Mouse (Mus musculus): ENCODE results near the gene Comt. TPM values are rescaled to one million over a fixed set of nuclear protein-coding genes. Genes with fewer than 3 reads are reported as not detected.

Gene Comt
- total RNA-seq, 4 experiments from 2014 or later, result 36.7 to 39.9 (median 38.5) TPM

DNA sequence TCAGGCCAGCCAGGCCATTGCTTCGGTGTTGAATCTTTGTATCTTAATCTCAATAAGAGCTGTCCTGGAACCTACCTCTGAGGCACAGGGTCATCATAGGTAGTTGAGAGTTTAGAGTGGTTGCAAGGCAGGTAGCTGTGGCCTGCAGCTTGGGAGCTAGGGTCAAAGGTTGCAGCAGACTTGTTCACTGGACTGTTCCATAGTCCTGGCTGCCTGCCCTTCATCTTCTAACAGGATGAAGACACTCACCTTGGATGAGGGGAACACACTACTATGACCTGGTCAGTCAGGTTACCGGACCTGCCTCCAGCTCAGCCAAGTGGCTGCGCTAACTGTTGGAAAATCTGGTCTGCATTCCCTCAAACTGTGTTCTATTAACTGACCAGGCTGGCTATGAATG lies 35.5 kb downstream of the Comt start:
- no peak for DNase-seq (ENCODE audit: low spot score in 2 of 2)

DNA sequence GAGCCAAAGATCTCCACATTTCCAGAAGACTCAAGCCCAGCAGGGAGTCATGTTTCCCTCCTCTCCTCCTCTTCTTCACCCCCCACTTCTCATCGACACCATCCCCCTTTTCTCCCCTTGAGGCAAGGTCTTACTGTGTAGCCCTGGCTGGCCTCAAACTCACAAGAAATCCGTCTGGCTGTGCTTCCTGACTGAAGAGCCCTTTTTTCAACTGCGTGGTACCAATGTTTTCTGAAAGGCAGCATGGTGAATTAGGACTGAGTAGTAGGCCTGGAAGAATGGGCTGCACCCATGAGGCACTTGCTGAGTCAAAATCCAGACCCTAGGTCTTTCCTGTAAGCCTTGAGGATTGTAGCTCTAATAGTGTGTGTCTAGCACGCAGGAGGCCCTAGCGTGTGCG lies 36.3 kb downstream of the Comt start:
- DNase-seq (ENCODE audit: low spot score in 2 of 2), result no peak

DNA sequence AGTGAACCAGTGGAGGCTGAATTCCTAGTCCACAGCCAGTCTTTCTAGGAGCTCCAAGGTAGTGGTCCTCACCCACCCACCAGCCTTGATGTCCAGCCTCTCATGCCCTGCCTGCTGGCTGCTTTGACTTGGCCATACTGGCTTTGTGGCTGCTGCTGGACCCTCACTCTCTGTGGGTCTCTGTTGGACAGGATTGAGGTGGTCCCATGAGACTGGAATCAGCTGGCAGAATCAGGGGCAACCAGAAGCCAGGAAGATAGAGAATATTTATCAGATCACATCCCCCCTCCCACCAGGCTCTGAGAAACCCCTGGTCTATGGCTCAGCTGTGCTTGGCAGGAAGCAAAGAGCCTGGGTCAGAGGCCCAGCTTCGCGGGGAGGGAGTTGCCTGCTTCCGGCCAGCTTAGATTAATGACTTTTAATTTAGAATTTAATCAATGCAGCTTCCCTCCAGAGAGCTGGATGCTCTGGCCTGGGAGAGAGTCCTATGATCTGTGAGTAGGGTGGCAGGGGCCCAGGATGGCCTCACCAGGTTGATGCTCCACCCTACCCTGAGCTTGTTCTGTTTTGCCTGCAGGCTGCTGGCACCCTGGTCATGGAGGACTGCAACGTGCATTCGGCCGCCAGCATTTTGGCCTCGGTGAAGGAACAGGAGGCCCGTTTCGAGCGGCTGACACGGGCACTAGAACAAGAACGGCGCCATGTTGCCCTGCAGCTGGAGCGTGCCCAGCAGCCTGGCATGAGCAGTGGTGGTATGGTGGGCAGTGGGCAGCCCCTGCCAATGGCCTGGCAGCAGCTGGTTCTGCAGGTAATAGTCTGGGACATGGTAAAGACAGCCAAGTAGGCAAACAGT lies 37.8 kb downstream of the Comt start:
- DNase-seq (ENCODE audit: low spot score in 2 of 2), result no peak

DNA sequence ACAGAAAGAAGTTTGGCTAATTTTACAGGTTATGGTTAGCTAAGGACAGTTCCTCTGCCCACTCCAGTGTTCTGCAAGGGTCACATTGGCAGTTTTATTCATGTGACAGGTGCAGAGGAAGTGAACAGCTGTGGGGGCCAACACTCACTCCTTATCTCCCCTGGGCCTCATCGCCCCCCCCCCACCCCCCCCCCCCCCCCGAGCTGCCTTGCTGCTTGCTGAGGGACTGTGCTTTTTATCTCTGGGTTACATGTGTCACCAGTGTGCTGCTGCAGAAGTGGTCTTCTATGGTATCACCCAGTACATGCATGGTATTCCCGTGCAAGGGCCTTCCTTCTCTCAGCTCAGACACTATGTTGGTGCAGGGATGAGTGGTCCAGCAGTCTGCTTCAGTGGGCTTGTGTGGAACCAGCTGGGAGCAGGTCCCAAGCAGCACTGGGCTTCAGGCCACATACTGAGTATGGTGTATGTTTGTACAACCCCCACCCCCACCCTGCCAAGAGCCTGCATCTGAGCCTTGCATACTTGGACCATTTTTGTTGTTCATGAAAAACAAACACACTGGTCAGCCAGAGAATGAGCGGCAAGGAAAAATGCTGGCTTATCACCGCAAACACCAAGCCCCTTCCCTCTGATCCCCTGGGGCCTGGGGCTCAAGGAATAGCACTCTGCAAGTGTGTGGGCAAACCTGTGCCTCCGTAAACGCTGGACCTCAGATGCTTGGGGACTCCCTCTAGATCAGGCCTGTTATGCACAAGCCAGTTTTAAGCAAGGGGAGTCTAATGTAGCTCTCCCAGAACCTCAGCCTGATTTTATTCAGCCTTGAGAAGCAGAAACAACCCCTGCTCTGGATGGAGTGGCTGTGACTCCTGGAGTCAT lies 38.7 kb downstream of the Comt start:
- no peak for DNase-seq (ENCODE audit: low spot score in 2 of 2)

DNA sequence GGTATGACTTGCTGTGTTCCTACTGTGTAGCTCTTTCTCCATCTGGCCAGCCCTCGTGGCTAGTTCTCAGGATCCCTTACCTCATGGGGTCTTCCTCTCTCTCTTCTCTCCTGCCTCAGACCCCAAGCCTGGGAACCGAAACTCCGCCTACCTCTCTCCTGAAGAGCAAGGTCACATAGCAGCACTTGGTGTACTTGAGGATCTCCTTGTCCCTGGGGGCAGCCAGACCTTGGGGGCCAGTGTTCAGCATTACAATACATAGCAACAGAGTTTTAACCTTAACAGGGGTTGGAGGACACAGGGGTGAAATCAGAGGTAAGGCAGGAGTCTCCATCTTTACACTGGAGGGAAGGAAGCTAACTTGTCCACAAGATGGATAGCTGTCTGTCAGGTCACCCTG lies 39.7 kb downstream of the Comt start:
- no peak for DNase-seq (ENCODE audit: low spot score in 2 of 2)

DNA sequence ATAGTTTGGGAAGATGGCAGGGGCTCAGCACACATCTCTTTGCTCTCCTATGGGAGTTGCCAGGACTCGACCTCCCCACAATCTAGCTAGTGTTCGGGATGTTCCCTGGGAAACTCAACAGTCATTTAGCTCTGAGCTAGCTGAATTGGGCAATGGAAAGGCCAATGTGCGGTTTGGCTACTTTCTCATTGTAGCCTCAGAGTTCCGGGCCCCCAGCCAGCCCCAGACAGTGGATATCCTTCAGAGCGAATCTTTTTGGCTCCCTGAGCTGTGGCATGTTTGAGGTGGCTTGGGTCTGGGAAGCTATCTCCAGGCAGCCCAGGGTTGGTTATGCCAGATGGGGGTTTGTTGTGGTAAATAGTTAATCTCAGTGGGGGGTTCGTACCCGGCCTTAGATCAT lies 40.2 kb downstream of the Comt start:
- peak in 1 of 2 experiments; percentile 59 for DNase-seq (ENCODE audit: low spot score in 2 of 2)

DNA sequence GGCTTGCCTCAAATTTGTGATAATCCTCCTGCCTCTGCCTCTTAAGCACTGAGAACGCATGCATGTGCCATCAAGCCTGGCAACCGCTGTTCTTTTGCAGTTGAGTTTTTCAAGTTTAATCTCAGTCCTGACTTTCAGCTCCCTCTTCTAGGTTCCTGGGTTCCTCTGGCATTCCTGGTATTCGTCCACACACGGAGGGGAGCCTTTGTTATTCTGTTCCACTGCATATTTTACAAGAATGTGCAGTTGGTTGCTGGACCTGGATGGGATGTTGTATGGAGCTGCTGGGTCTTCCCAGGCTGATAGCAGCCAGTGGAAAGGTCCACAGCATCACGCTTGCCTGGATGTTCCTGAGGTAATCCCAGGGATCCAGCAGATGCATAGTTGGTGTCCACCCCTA lies 41.2 kb downstream of the Comt start:
- DNase-seq (ENCODE audit: low spot score in 2 of 2), result no peak

DNA sequence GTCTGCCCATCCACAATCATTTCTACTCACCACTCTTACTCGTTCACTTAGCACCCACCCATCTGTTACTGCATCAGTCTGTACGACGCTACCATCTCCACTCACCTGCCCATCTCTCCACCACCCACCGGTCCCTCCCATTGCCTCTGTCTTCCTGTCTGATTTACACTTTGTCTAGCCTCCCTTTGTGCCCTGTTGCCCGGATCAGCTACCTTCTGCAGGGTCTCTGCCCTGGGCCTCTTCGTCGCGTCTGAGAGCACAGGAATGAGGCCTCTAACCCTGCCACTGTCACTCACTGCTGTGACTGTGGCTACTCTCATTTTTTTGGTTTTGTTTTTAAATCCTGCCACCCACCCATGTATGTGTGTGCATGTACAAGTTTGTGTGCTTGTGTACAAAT lies 42.0 kb downstream of the Comt start:
- no peak for DNase-seq (ENCODE audit: low spot score in 2 of 2)

DNA sequence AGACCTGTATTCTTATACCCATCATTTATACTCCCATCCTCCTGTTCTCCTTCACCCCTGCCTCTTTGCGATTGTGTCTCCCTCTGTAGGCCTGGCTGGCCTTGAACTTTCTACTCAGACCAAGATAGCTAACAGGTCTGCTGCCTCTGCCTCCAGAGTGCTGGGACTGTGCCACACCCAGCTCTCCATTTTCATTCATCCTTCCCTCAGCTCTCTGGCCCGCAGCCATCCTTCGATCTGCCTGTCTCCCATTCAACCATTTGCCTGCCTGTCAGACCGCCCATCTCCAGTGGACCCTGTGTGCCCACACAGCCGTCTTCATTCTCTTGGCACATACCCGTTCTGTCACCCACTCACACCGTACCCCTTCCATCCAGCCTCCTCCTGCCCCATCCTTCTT lies 42.4 kb downstream of the Comt start:
- DNase-seq (ENCODE audit: low spot score in 2 of 2), result no peak

DNA sequence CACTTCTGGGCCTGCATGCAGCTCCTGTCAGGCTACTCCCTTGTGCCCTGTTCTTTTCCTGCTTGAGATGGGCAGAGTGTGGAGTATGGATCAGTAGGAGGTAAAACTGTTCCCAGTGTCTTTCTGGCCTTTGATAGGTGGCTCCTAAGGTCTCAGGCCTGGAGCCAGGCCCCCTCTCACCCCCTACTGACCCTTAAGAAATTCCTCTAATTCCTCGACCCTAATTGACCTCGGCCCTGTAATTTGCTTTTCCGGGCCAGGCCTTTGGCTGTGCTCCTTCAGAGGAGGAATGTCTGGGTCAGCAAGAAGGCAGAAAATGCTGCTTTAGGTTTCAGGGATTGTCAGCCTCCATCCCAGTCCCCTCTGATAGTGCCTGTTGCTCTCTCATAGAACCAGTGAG lies 42.9 kb downstream of the Comt start:
- no peak for DNase-seq (ENCODE audit: low spot score in 2 of 2)

DNA sequence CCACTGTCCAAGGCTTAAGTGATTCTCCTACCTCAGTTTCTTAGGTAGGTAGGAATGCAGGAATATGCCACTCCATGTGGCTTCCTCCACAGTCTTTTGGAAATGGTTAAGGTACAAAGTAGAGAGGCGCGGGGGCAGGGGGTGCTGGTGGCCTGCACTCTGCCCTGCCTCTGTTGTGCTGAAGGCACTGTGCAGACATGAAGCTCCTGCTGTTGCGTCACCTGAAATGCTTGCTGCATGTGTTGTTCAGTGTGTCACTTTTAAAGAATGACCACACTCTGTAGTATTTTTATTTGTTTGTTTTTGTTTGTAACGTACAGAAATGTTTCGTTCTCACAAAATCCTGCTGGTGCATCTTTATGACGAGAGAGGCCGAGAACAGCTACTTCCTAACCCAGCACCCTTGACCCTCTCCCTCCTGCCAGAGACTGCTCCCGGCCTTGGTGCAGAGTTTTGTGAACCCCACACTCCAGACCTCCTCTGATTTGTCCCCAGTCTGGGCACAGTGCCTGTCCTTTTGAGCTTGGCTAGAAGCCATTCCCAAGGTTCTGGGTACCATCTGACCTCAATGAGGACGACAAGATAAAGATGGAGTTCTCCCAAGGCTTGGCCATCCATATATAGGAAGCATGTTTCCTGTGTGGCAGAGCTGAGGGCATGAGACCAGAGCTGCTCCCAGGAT lies 43.5 kb downstream of the Comt start:
- DNase-seq (ENCODE audit: low spot score in 2 of 2), result no peak

DNA sequence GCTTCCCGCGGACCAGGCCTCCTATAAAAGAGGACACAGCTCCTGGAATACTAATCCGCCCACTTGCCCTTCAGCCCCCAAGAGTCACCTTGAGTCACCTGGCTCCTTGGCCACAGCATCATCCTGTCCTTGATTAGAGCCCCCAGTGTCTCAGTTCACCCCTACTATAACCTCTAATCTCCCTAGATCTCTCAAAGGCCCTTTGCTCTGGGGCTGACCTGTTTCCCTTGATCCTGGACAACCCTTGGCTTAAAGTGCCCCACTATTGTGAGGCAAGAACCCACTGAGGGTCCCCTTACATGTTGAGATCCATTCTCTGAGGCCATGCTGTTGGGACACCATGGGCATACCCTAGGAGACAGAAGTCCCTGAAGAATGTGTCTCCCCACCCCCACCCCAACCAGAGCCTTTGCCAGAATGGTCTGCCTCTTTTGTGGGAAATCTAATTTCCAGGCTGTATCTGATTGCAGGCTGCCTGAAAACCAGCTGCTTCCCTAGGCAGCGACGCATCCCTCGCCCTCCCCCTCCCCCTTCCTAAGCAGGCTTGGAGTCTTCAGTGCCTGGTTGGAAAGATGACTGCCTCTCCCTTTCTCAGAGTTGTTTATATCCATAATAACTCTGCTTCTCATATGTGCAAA lies 44.9 kb downstream of the Comt start:
- no peak for DNase-seq (ENCODE audit: low spot score in 2 of 2)

DNA sequence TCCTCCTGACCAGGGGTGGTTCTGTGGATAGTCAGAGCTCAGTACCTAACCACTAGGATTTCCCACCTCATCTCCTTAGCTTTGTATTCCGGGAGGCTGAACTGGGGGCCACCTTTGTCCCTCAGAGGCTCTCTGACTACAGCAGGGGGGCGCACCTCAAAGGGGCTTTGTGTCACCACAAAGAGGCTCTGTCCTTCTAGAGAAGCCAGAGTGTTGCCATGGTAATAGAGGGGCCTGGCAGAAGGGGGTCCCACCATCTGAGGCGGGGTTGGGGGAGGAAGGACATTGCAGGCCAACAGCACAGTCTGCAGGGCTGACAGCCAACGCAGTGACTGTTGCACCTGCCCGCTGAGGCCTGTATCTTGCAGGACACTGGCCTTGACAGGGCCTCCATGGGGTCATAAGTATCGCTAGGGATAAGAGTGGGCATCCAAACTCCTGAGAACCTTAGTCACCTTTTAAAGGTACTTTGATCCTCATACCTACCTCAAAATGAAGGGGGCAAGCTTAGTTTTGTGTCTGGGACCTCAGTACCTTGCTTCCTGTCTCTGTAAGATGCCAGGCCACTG lies 46.1 kb downstream of the Comt start:
- no peak for DNase-seq (ENCODE audit: low spot score in 2 of 2)

DNA sequence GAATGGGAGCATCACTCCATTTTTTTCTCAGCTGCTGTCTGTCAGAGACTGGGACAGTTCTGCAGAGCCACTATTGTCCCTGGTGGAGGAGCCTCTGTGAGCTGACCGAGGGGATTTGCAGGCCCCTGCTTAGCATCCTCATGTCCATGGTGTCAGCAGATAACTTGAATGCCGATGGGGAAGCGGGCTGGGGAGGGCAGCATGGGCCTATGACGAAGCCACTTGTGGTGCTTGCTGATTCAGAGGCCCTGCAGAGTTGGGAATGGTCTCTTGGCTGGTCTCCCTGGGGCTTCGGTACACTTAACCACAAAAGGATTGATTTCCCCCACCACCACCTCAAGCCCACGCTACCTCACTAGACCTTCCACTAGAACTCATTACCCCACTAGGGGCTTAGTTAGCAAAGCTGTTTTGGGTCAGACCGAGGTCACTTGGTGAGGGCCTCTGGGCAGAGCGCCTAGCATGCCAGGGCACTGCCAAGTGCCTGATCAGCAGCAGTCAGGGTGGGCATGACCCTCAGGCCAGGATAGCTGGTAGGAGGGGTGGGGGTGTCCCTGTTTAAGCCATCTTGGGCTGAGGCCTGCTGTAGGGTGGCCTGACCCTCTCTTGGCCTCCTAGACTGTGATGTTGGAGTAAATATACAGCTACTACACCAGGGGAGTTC lies 47.2 kb downstream of the Comt start:
- no peak for DNase-seq (ENCODE audit: low spot score in 2 of 2)

DNA sequence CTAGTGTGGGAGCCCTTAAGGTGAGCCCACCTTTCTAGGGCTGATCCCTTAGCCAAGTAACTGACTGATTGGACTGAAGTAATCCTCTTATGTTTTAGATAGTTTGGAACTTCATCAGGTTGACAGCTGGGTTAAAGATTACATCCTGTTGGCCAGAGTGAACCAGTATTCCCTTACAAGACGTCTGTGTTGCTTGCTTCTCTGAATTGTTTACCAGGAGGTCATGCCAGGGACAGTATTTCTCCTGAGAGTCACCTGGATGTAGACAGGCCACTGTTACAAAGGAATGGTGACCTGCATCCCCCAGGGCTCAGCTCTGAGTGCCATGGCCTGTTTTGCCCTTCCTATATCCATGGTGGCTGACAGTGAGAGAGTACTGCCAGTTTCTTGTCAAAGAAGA lies 48.2 kb downstream of the Comt start:
- DNase-seq (ENCODE audit: low spot score in 2 of 2), result no peak

DNA sequence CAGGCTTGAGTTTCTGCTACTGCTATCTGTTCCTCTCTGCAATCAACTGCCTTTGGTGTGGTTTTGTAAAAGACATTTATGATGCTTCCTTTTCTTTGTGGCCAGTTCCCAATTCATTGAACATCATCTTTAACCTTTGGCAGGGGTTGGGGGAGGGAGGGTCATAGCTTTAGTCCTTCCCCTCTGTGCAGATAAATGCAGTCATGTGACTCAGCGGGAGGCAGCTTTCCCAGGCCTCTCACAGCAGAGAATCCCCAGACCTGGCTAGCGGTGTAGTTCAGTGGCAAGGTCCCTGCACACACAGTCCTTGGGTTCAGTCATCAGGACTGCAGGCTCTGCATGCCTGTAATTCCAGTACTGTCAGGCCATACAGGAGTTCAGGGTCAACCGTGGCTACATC lies 49.4 kb downstream of the Comt start:
- DNase-seq (ENCODE audit: low spot score in 2 of 2), result no peak

DNA sequence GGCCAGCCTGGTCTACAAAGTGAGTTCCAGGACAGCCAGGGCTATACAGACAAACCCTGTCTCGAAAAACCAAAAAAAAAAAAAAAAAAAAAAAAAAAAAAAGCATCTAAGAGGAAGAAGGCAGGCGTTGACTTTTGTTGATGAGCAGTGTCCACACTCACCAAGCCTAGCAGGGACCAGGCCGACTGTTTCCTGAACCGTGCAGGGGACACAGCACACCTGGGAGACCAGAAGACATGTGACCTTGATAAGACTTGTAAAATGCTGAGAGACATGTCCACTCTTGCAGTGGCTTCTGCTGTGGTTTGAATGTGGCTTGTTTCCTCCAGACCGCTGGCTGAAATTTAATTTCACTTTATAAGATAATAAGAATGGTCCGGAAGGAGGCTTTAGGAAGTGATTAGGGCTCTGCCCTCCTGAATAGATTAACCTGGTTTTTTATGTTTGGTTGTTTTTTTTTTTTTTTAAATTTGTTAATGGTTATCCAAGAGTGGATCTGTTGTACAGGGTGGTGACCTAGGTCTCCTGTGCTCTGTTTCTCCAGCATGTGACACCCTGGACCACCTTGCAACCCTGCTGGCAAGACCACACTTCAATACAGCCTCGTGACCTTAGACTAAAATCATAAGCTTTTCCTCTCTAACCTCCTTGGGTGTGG lies 50.2 kb downstream of the Comt start:
- no peak for DNase-seq (ENCODE audit: low spot score in 2 of 2)

DNA sequence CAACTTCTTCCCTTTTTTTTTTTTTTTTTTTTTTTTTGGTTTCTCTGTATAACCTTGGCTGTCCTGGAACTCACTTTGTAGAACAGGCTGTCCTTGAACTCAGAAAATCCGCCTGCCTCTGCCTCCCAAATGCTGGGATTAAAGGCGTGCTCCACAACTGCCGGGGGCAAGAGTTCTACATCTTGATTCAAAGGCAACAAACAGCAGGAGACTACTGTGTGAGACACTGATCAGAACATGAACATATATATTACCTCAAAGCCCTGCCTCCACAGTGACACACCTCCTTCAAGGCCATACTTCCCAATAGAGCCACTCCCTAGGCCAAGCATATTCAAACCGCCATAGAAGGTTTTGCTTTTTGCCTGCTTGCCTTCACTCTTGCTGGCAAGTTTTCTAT lies 53.0 kb downstream of the Comt start:
- no peak for DNase-seq (ENCODE audit: low spot score in 2 of 2)

DNA sequence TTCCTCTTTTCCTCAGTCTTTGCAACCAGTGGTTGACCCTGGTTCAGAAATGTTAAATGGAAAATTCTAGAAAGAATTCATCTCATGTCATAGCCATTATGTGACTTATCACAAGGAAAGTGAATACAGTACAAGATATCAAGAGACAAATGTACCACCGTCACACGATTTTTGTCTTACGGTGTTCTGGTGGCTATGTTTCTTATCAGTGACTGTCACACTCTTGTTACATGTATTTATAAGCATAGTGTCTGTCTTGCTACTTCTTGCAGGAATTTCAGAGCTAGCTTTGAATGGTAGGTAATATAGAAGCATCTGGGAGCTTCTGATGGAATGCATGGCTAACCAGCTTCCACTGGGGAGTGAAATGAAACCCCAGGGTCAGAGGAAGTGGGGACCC lies 56.5 kb downstream of the Comt start:
- no peak for DNase-seq (ENCODE audit: low spot score in 2 of 2)

DNA sequence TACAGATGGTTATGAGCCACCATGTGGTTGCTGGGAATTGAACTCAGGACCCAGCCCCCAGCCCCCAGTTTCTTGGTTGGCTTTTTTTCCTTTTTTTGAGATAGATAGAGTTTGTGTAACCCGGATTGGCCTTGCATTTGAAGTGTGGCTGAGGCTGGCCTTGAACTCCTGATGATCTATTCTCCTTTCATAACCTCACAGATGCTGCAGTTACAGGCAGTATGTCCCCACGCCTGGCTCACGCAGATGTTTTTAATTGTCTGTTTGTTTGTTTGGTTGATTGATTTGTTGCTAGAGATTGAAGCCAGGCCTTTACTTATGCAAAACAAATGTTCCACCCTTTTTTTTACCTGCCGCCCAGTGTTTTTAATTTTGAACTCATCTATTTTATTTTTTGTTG lies 59.8 kb downstream of the Comt start:
- DNase-seq (ENCODE audit: low spot score in 2 of 2), result no peak
